21 mouse cellular contexts compared by ENCODE assay signal in the genomic region with DNA sequence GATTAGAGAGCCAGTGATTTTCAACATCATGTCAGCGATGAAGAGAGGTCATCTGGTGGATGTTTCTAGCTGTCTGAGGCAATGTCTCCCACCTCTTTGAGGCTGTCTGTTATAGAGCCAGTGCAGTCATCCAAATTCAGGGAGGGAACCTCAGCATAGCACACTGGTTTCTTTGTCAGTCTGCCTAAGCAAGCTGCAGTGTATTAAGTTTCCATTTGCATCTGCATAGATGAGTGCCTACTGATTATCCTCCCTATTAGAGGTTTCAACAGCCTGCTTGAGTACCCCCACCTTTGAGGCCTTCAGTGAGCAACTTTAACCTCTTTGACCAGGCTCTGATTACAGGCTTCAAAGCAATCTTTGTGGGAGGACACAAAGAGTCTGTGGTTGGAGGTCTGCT. TPM values are rescaled to one million over a fixed set of nuclear protein-coding genes. Genes with fewer than 3 reads are reported as not detected.
DNase-seq lines count a peak whose midpoint lies in the region; ATAC-seq and TF ChIP-seq lines count a peak whose summit lies in the region.
"Had no signal": no experiment of that assay in that cellular context is flagged by ENCODE, and none has a peak within 500 bp of the region (broad histone marks: within the 10 kb centered on the region; RNA-seq: fewer than 3 reads in every experiment).

No protein-coding gene starts in this region.

- 38% methylated on average over 1 of the region's 1 CpGs for WGBS in kidney, postnatal 0 days
- WGBS in forebrain, embryonic 11.5 days: 32% methylated on average over 1 of the region's 1 CpGs
- 47% methylated on average over 1 of the region's 1 CpGs for WGBS in hindbrain, embryonic 14.5 days

- H3K27me3 ChIP-seq in kidney, postnatal 0 days (ENCODE audit: insufficient read depth, low read length): no peaks in the 10 kb centered on the region
- no peaks in the 10 kb centered on the region for H3K27me3 ChIP-seq in forebrain, embryonic 11.5 days (ENCODE audit: control insufficient read depth, insufficient read depth, low read length)
- no peaks in the 10 kb centered on the region for H3K27me3 ChIP-seq in hindbrain, embryonic 14.5 days (ENCODE audit: control insufficient read depth, insufficient read depth, low read length)
- H3K27me3 ChIP-seq: limb, embryonic 13.5 days; liver, embryonic 15.5 days; neural tube, embryonic 13.5 days had no signal

- no peaks in the 10 kb centered on the region for H3K36me3 ChIP-seq in kidney, postnatal 0 days (ENCODE audit: insufficient read depth, low read length)
- no peaks in the 10 kb centered on the region for H3K36me3 ChIP-seq in forebrain, embryonic 11.5 days (ENCODE audit: control insufficient read depth, insufficient read depth, low read length)
- no peaks in the 10 kb centered on the region for H3K36me3 ChIP-seq in hindbrain, embryonic 14.5 days (replicated peaks; ENCODE audit: control insufficient read depth, insufficient read depth)
- H3K36me3 ChIP-seq: limb, embryonic 13.5 days; liver, embryonic 15.5 days; neural tube, embryonic 13.5 days had no signal

- no peak overlapping the region for H3K4me2 ChIP-seq in kidney, postnatal 0 days (ENCODE audit: low read length)
- no peak overlapping the region for H3K4me2 ChIP-seq in forebrain, embryonic 11.5 days (ENCODE audit: low read depth, low read length, severe bottlenecking)
- H3K4me2 ChIP-seq in hindbrain, embryonic 14.5 days (replicated peaks): no peak overlapping the region
- H3K4me2 ChIP-seq: limb, embryonic 13.5 days; liver, embryonic 15.5 days; neural tube, embryonic 13.5 days had no signal

- no peaks in the 10 kb centered on the region for H3K4me1 ChIP-seq in kidney, postnatal 0 days (replicated peaks; ENCODE audit: insufficient read depth, low read length)
- H3K4me1 ChIP-seq in forebrain, embryonic 11.5 days (replicated peaks; ENCODE audit: control insufficient read depth, insufficient read depth, low read length): no peaks in the 10 kb centered on the region
- H3K4me1 ChIP-seq in hindbrain, embryonic 14.5 days (replicated peaks; ENCODE audit: control insufficient read depth, insufficient read depth, low read length): no peaks in the 10 kb centered on the region
- H3K4me1 ChIP-seq: limb, embryonic 13.5 days; liver, embryonic 15.5 days had no signal

- TF ChIP-seq CTCF in kidney, postnatal 0 days (IDR thresholded peaks at IDR 0.05; ENCODE audit: low read depth): no peak

- H3K27ac ChIP-seq in kidney, postnatal 0 days: no peak overlapping the region
- no peak overlapping the region for H3K27ac ChIP-seq in forebrain, embryonic 11.5 days (ENCODE audit: low read depth, low read length)
- H3K27ac ChIP-seq in hindbrain, embryonic 14.5 days: no peak overlapping the region
- H3K27ac ChIP-seq: limb, embryonic 13.5 days; liver, embryonic 15.5 days; neural tube, embryonic 13.5 days; stomach, postnatal 0 days had no signal

- no peak overlapping the region for H3K4me3 ChIP-seq in kidney, postnatal 0 days (replicated peaks; ENCODE audit: low read depth, low read length)
- H3K4me3 ChIP-seq in forebrain, embryonic 11.5 days (ENCODE audit: low read depth, low read length): no peak overlapping the region
- no peak overlapping the region for H3K4me3 ChIP-seq in hindbrain, embryonic 14.5 days (replicated peaks; ENCODE audit: low read length)
- H3K4me3 ChIP-seq: limb, embryonic 13.5 days; liver, embryonic 15.5 days; neural tube, embryonic 13.5 days had no signal

- H3K9ac ChIP-seq in kidney, postnatal 0 days (ENCODE audit: low read depth, low read length): no peak overlapping the region
- no peak overlapping the region for H3K9ac ChIP-seq in forebrain, embryonic 11.5 days (ENCODE audit: low read length)
- no peak overlapping the region for H3K9ac ChIP-seq in hindbrain, embryonic 14.5 days
- H3K9ac ChIP-seq: limb, embryonic 13.5 days; liver, embryonic 15.5 days; neural tube, embryonic 13.5 days had no signal

- ATAC-seq in kidney, postnatal 0 days (replicated peaks; ENCODE audit: low FRiP score, low read depth): peak; percentile 83; the same call in 1 of the 2 replicates
- ATAC-seq in forebrain, embryonic 11.5 days (replicated peaks; ENCODE audit: low FRiP score): peak; percentile 92
- ATAC-seq in hindbrain, embryonic 14.5 days (ENCODE audit: low FRiP score): peak; percentile 21; the same call in 1 of the 2 replicates
- no peak for ATAC-seq in activated CD4-positive, CD25-positive, alpha-beta regulatory T cell, adult 4 months
- ATAC-seq: CD4-positive, CD25-positive, alpha-beta regulatory T cell, adult 4 months; lung, postnatal 0 days had no signal

- no peaks in the 10 kb centered on the region for H3K9me3 ChIP-seq in kidney, postnatal 0 days (replicated peaks; ENCODE audit: low read length)
- no peaks in the 10 kb centered on the region for H3K9me3 ChIP-seq in forebrain, embryonic 11.5 days (ENCODE audit: control insufficient read depth, low read length)
- H3K9me3 ChIP-seq in hindbrain, embryonic 14.5 days (ENCODE audit: control insufficient read depth, low read length): no peaks in the 10 kb centered on the region
- H3K9me3 ChIP-seq: limb, embryonic 13.5 days; liver, embryonic 15.5 days; neural tube, embryonic 13.5 days had no signal

- DNase-seq in embryo, embryonic 10.5 days (ENCODE audit: low spot score): peak; percentile 18
- no peak for DNase-seq in embryo, embryonic 10 days (ENCODE audit: low spot score)
- peak; percentile 74 for DNase-seq in kidney, postnatal 0 days (ENCODE audit: low spot score)
- DNase-seq in kidney, postnatal 14 days: no peak
- DNase-seq in forebrain, embryonic 11.5 days (ENCODE audit: low spot score): no peak
- no peak for DNase-seq in hindbrain, embryonic 14.5 days (ENCODE audit: low spot score)
- no peak for DNase-seq in testis, postnatal 10 days (ENCODE audit: low spot score)
- DNase-seq: adrenal gland, adult 8-10 months; cerebellum, adult 11 months; cerebellum, postnatal 14 days; gastrocnemius, postnatal 10 days; kidney, adult 8-10 months; right cerebral cortex, postnatal 25 days; thymus, postnatal 14 days had no signal

RNA-seq across cellular contexts. Expression of gene Ddi1, which starts 17.1 kb away (rescaled TPM):
- 0.06 and 0.08 TPM in 2 replicates for polyA plus RNA-seq in kidney, postnatal 0 days (2015; fragmentation: Nextera tagmentation; extraction: Ambion mirVana)
- 0.08 and 0.09 TPM in 2 replicates for polyA plus RNA-seq in forebrain, embryonic 11.5 days (2014; fragmentation: Nextera tagmentation; extraction: Ambion mirVana)
- polyA plus RNA-seq in hindbrain, embryonic 14.5 days (2014; fragmentation: Nextera tagmentation; extraction: Ambion mirVana): 0.05 TPM in 1 of 2 replicates, not detected in the other
- not detected for polyA plus RNA-seq in activated CD4-positive, CD25-positive, alpha-beta regulatory T cell, adult 4 months (2017; shearing (Covaris generic))
- polyA plus RNA-seq: CD4-positive, CD25-positive, alpha-beta regulatory T cell, adult 4 months; liver, embryonic 15.5 days; neural tube, embryonic 13.5 days had no signal

Comparison
In these comparisons a context has a peak if more than half of its experiments do, and no peak if none do; other contexts are left out.
1. DNase-seq: peak in embryo, embryonic 10.5 days (single experiment) and kidney, postnatal 0 days (single experiment); none in embryo, embryonic 10 days (single experiment), kidney, postnatal 14 days (single experiment), forebrain, embryonic 11.5 days (single experiment), hindbrain, embryonic 14.5 days (single experiment) and testis, postnatal 10 days (single experiment).